Mouse (Mus musculus) liver, embryonic 14.5 days (tissue): ENCODE measurements at regions not wholly inside any gene's neighbourhood (a gene's known extent, or its start where the extent isn't known, plus 50 kb on each side); places are given as distances from the start of the nearest gene placed in this dataset.

ENCODE experiments used
- ATAC-seq: fragments of 200-750 bp; cut with Nextera tagmentation; 2 replicates; pipeline ENCODE4 v1.8.0; 2017; ENCODE audit warnings: moderate number of reproducible peaks, mild to moderate bottlenecking, moderate library complexity; ENCODE audit not compliant: insufficient read depth
- DNase-seq, 3 experiments: peaks; one replicate each; pipeline ENCODE4 v3.0.0-alpha.2; 2012 to 2013; ENCODE audit warnings: low read depth in 3 of 3, low spot score in 3 of 3
- H3K27ac ChIP-seq: fragments of 300-500 bp; sonication (generic); 2 replicates; pipeline ENCODE4 v1.5.1; 2014; ENCODE audit warnings: moderate library complexity, mild to moderate bottlenecking, control low read depth, inconsistent platforms
- H3K27me3 ChIP-seq: fragments of 300-500 bp; sonication (generic); 2 replicates; pipeline ENCODE4 v1.6.1; 2014; ENCODE audit warnings: mild to moderate bottlenecking, low read length, moderate library complexity; ENCODE audit not compliant: control insufficient read depth, insufficient read depth
- H3K36me3 ChIP-seq: fragments of 300-500 bp; sonication (generic); replicated peaks from 2 replicates; pipeline ENCODE4 v1.6.1; 2014; ENCODE audit warnings: low read depth; ENCODE audit not compliant: control insufficient read depth, insufficient read depth
- H3K4me1 ChIP-seq, 2 experiments: fragments of 200-500 bp in 1 of 2; fragments of 300-500 bp in 1 of 2; sonication (generic) in 1 of 2; replicated peaks; 2 replicates each; pipeline ENCODE4 v1.6.1; 2012 to 2014; ENCODE audit warnings: antibody characterized with exemption in 1 of 2, inconsistent platforms in 1 of 2, low read length in 1 of 2; ENCODE audit not compliant: control insufficient read depth in 2 of 2, insufficient read depth in 2 of 2
- H3K4me2 ChIP-seq: fragments of 300-500 bp; sonication (generic); 2 replicates; pipeline ENCODE4 v1.6.1; 2014; ENCODE audit warnings: low read depth, mild to moderate bottlenecking, control low read depth, moderate library complexity
- H3K4me3 ChIP-seq, 2 experiments: fragments of 200-500 bp in 1 of 2; fragments of 300-500 bp in 1 of 2; sonication (generic) in 1 of 2; 2 replicates each; pipeline ENCODE4 v1.5.1; 2012 to 2014; ENCODE audit warnings: low read depth in 2 of 2, low read length in 2 of 2, mild to moderate bottlenecking in 2 of 2, control low read depth in 1 of 2, inconsistent platforms in 1 of 2, moderate library complexity in 1 of 2; ENCODE audit not compliant: insufficient read depth in 1 of 2
- H3K9ac ChIP-seq: fragments of 300-500 bp; sonication (generic); replicated peaks from 2 replicates; pipeline ENCODE4 v1.6.1; 2014; ENCODE audit warnings: mild to moderate bottlenecking, control low read depth, moderate library complexity
- H3K9me3 ChIP-seq: fragments of 300-500 bp; sonication (generic); 2 replicates; pipeline ENCODE4 v1.6.1; 2016; ENCODE audit warnings: low read length, mixed read lengths; ENCODE audit not compliant: control insufficient read depth
- CTCF ChIP-seq: IDR thresholded peaks from 2 replicates; pipeline ENCODE4 v1.5.1; 2016; ENCODE audit warnings: antibody characterized with exemption, low read depth, control low read depth
- EP300 ChIP-seq: IDR thresholded peaks from 2 replicates; pipeline ENCODE4 v1.6.1; 2016; ENCODE audit warnings: antibody characterized with exemption, low read depth
- WGBS: fragments of 180-500 bp; shearing (Covaris S2); extraction: QIAGEN DNeasy Blood & Tissue Kit; methylation state at CpG from one replicate; pipeline ENCODE4 v1.1.7; 2014; ENCODE audit not compliant: insufficient replicate concordance; 5-methylcytosine and 5-hydroxymethylcytosine counted together

GRCm38 (mm10) chr4:89395336-89395735 lies 84.5 kb upstream of the Cdkn2b start:
- TF ChIP-seq EP300 (no peak), CTCF (no peak)
- no peaks in the 10 kb centered on the region for H3K36me3 ChIP-seq
- no peak overlapping the region for H3K9ac ChIP-seq
- DNase-seq (no peak), ATAC-seq (no peak)
- no peak overlapping the region for H3K27ac ChIP-seq
- H3K4me3 ChIP-seq, result no peak overlapping the region
- no peaks in the 10 kb centered on the region for H3K27me3 ChIP-seq
- no peaks in the 10 kb centered on the region for H3K9me3 ChIP-seq
- no peaks in the 10 kb centered on the region for H3K4me1 ChIP-seq
- H3K4me2 ChIP-seq, result no peak overlapping the region

- Histone ChIP-seq H3K36me3 (no peaks in the 10 kb centered on the region), H3K27me3 (no peaks in the 10 kb centered on the region), H3K4me3 (no peak overlapping the region), H3K9me3 (no peaks in the 10 kb centered on the region), H3K9ac (no peak overlapping the region), H3K4me2 (no peak overlapping the region), H3K4me1 (no peaks in the 10 kb centered on the region), H3K27ac (no peak overlapping the region)
- 60% methylated on average over 2 of the region's 2 CpGs for WGBS
- no peak for TF ChIP-seq EP300
- no peak for TF ChIP-seq CTCF
- DNase-seq (no peak), ATAC-seq (no peak)
Measured at GRCm38 (mm10) chr4:89393251-89393711, 82.4 kb upstream of the Cdkn2b start.

- no peak overlapping the region for H3K4me3 ChIP-seq
- H3K27me3 ChIP-seq, result no peaks in the 10 kb centered on the region
- no peak overlapping the region for H3K9ac ChIP-seq
- no peaks in the 10 kb centered on the region for H3K9me3 ChIP-seq
- H3K4me2 ChIP-seq, result no peak overlapping the region
- no peak for DNase-seq
- no peaks in the 10 kb centered on the region for H3K4me1 ChIP-seq
- no peaks in the 10 kb centered on the region for H3K36me3 ChIP-seq
- no peak for ATAC-seq
- TF ChIP-seq CTCF (no peak), EP300 (no peak)
- H3K27ac ChIP-seq, result no peak overlapping the region
Measured at GRCm38 (mm10) chr4:89392791-89393190, 82.0 kb upstream of the Cdkn2b start.

GRCm38 (mm10) chr4:89391463-89392308 lies 80.8 kb upstream of the Cdkn2b start:
- no peak overlapping the region for H3K9ac ChIP-seq
- no peak for ATAC-seq
- no peaks in the 10 kb centered on the region for H3K36me3 ChIP-seq
- no peak overlapping the region for H3K4me2 ChIP-seq
- H3K4me3 ChIP-seq, result no peak overlapping the region
- H3K9me3 ChIP-seq, result no peaks in the 10 kb centered on the region
- H3K4me1 ChIP-seq, result no peaks in the 10 kb centered on the region; a peak in 1 of 4 replicates
- no peaks in the 10 kb centered on the region for H3K27me3 ChIP-seq
- TF ChIP-seq EP300, result no peak
- no peak for TF ChIP-seq CTCF
- no peak overlapping the region for H3K27ac ChIP-seq
- WGBS, result 52% methylated on average over 9 of the region's 9 CpGs
- no peak for DNase-seq

GRCm38 (mm10) chr4:89383548-89383947 lies 72.7 kb upstream of the Cdkn2b start:
- H3K27me3 ChIP-seq, result no peaks in the 10 kb centered on the region
- ATAC-seq (no peak), DNase-seq (no peak)
- H3K36me3 ChIP-seq, result no peaks in the 10 kb centered on the region
- no peak overlapping the region for H3K9ac ChIP-seq
- no peak overlapping the region for H3K4me2 ChIP-seq
- no peaks in the 10 kb centered on the region for H3K9me3 ChIP-seq
- WGBS, result 61% methylated on average over 3 of the region's 3 CpGs
- no peaks in the 10 kb centered on the region; a peak in 1 of 4 replicates for H3K4me1 ChIP-seq
- no peak overlapping the region for H3K27ac ChIP-seq
- no peak for TF ChIP-seq EP300
- no peak for TF ChIP-seq CTCF
- no peak overlapping the region for H3K4me3 ChIP-seq
